Mouse (Mus musculus) lung, embryonic 16.5 days (tissue): ENCODE data around the gene Fam71e1. TPM values are rescaled to one million over a fixed set of nuclear protein-coding genes. Genes with fewer than 3 reads are reported as not detected.

Experiments
- ATAC-seq: fragments of 200-750 bp; cut with Nextera tagmentation; 2 replicates; pipeline ENCODE4 v1.8.0; 2017; ENCODE audit warnings: low read depth, mild to moderate bottlenecking, moderate library complexity
- H3K27ac ChIP-seq: fragments of 300-500 bp; sonication (generic); 2 replicates; pipeline ENCODE4 v1.5.1; 2014; ENCODE audit warnings: mild to moderate bottlenecking, control low read depth, low read length
- H3K27me3 ChIP-seq: fragments of 300-500 bp; sonication (generic); 2 replicates; pipeline ENCODE4 v1.6.1; 2014; ENCODE audit warnings: low read depth, low read length, mixed read lengths; ENCODE audit not compliant: control insufficient read depth, insufficient read depth
- H3K36me3 ChIP-seq: fragments of 300-500 bp; sonication (generic); 2 replicates; pipeline ENCODE4 v1.6.1; 2014; ENCODE audit warnings: low read length; ENCODE audit not compliant: control insufficient read depth, insufficient read depth
- H3K4me1 ChIP-seq: fragments of 300-500 bp; sonication (generic); replicated peaks from 2 replicates; pipeline ENCODE4 v1.6.1; 2014; ENCODE audit warnings: low read length, mixed read lengths; ENCODE audit not compliant: control insufficient read depth, insufficient read depth
- H3K4me2 ChIP-seq: fragments of 300-500 bp; sonication (generic); 2 replicates; pipeline ENCODE4 v1.6.1; 2014; ENCODE audit warnings: low read depth, low read length, control low read depth
- H3K4me3 ChIP-seq: fragments of 300-500 bp; sonication (generic); 2 replicates; pipeline ENCODE4 v1.5.1; 2014; ENCODE audit warnings: mild to moderate bottlenecking, low read length, control low read depth
- H3K9ac ChIP-seq: fragments of 300-500 bp; sonication (generic); 2 replicates; pipeline ENCODE4 v1.6.1; 2014; ENCODE audit warnings: low read length, control low read depth
- H3K9me3 ChIP-seq: fragments of 300-500 bp; sonication (generic); 2 replicates; pipeline ENCODE4 v1.6.1; 2016; ENCODE audit warnings: low read length; ENCODE audit not compliant: control insufficient read depth
- WGBS: fragments of 180-500 bp; shearing (Covaris S2); extraction: QIAGEN DNeasy Blood & Tissue Kit; methylation state at CpG from one replicate; pipeline ENCODE4 v1.1.7; 2014; 5-methylcytosine and 5-hydroxymethylcytosine counted together
- polyA plus RNA-seq: library from polyadenylated mRNA; unstranded; fragments of >200 nt; fragmentation: Nextera tagmentation; extraction: Ambion mirVana; gene quantifications from 2 replicates; pipeline ENCODE4 v1.2.1, GENCODE M21; 2015

Fam71e1 gene
- polyA plus RNA-seq, 1 experiment from 2014 or later = 9.5 TPM

- 76% methylated on average over 16 of the region's 16 CpGs for WGBS
- 0 out of 2 replicates have a peak overlapping the region, but pooled peaks have one; percentile 79 for H3K4me2 ChIP-seq
- H3K4me3 ChIP-seq = no peak overlapping the region
- no peaks in the 10 kb centered on the region for H3K9me3 ChIP-seq
- peaks cover 57% of the 10 kb centered on the region for H3K4me1 ChIP-seq
- H3K27me3 ChIP-seq = no peaks in the 10 kb centered on the region
- peak overlapping the region; percentile 25 for H3K27ac ChIP-seq
- 0 out of 2 replicates have a peak, but pooled peaks cover 2% of the 10 kb centered on the region for H3K36me3 ChIP-seq
- H3K9ac ChIP-seq = peak overlapping the region; percentile 24; the same call in 1 of the 2 replicates
- no peak for ATAC-seq
Observed at GRCm38 (mm10) chr7:44469677-44470675, 26.4 kb upstream of the Fam71e1 start.

DNA sequence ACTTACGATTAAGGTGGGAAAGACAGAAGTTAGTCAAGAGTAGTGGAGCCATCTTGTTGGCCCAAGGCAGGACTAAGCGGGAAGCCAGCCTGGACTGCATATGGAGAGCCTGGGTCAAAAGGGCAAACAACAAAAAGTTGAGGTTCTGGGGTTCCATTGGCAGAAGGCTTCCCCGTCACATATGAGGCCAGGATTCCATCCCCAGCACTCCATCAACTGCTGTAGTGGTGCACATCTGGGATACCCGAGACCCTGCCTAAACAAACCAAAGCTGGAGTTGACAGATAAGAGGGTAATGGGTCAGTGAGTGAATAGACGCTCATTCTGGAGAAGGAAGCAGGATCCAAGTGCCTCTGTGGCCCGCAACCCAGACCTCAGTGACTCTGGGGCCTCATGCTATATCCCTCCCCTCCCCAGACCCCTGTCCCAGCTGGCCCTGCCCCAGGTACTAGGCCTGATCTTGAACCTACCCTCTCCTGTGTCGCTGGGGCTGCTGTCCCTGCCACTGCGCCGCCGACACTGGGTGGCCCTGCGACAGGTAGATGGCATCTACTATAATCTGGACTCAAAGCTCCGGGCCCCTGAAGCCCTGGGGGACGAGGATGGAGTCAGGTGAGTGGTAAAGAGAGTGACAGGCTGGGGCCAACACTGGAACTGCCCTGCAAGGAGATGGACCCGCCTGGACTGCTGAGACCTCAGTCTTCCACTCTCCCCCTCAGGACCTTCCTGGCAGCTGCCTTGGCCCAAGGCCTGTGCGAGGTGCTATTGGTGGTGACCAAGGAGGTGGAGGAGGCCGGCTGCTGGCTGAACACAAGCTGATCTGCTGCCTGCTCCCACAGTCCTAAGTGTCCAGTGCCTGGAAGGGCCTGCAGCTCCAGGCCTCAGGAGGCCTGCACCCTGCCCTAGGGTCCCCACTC lies 25.4 kb upstream of the Fam71e1 start:
- H3K36me3 ChIP-seq = 0 out of 2 replicates have a peak, but pooled peaks cover 2% of the 10 kb centered on the region
- H3K4me1 ChIP-seq = peaks cover 63% of the 10 kb centered on the region
- 65% methylated on average over 15 of the region's 16 CpGs for WGBS
- no peaks in the 10 kb centered on the region; the same call in 1 of the 2 replicates for H3K27me3 ChIP-seq
- H3K4me2 ChIP-seq = no peak overlapping the region
- no peak overlapping the region for H3K9ac ChIP-seq
- H3K9me3 ChIP-seq = no peaks in the 10 kb centered on the region
- H3K27ac ChIP-seq = peak overlapping the region; percentile 84
- H3K4me3 ChIP-seq = no peak overlapping the region
- no peak for ATAC-seq

DNA sequence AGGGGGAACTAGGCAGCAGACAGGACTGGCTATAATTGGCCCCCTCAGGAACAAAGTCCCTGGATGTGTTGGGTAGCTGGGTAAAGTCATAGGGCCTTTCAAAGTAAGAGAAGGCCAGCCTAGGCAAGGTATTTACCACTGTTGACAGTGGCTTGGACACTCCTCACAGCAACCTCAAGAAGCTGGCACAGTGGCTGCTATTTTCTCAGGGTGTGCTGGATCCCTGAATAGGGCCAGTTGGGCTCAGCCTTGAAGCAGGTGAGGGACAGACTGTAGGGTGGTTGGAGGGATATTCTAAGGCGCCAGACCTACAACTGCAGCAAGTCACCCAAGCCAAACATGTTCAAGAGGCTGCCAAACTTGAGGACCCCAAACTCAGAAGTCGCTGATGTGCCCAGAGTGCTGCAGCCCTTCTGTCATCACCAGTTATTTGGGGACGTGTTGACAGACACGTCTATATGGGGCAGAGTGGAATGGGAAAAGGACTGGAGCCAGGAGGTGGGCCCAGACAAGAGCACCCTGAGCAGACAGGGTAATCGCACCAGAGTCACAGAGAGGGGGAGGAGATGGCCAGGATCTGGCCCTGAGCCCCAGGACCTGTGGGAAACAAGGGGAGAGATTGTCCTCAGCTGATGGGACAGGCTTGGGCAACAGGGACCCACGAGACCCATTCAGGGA lies 24.4 kb upstream of the Fam71e1 start:
- Histone ChIP-seq H3K9ac (no peak overlapping the region), H3K36me3 (0 out of 2 replicates have a peak, but pooled peaks cover 2% of the 10 kb centered on the region), H3K9me3 (no peaks in the 10 kb centered on the region), H3K4me3 (no peak overlapping the region), H3K27ac (peak overlapping the region; percentile 84), H3K4me1 (peaks cover 63% of the 10 kb centered on the region), H3K4me2 (no peak overlapping the region), H3K27me3 (no peaks in the 10 kb centered on the region; the same call in 1 of the 2 replicates)
- WGBS = 11% methylated on average over 6 of the region's 6 CpGs
- peak; percentile 63 for ATAC-seq

DNA sequence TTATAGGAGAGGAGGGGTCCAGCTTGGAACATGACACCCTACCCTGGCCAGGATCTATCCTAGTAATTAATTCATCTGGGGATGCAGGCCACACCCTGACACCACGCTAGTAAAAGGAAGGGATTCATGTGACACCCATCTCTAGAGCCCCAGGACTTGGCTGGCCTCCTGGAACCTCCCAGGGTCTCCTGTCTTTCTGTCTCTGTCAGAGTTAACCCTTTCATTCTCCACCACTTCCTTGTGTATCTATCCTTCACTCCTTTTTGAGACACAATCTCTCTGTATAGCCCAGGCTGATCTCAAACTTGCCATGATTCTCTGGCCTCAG lies 23.9 kb upstream of the Fam71e1 start:
- no peak overlapping the region for H3K9ac ChIP-seq
- H3K4me3 ChIP-seq = no peak overlapping the region
- WGBS = 11% methylated on average over 1 of the region's 1 CpGs
- ATAC-seq = peak; percentile 31
- H3K27ac ChIP-seq = peak overlapping the region; percentile 84
- no peak overlapping the region for H3K4me2 ChIP-seq
- H3K9me3 ChIP-seq = no peaks in the 10 kb centered on the region
- H3K36me3 ChIP-seq = 0 out of 2 replicates have a peak, but pooled peaks cover 2% of the 10 kb centered on the region
- H3K4me1 ChIP-seq = peaks cover 60% of the 10 kb centered on the region
- no peaks in the 10 kb centered on the region; the same call in 1 of the 2 replicates for H3K27me3 ChIP-seq

GRCm38 (mm10) chr7:44472961-44473646 lies 23.3 kb upstream of the Fam71e1 start:
- H3K27ac ChIP-seq = peak overlapping the region; percentile 84
- H3K36me3 ChIP-seq = 0 out of 2 replicates have a peak, but pooled peaks cover 2% of the 10 kb centered on the region
- ATAC-seq = peak; percentile 13; the same call in 1 of the 2 replicates
- WGBS = 25% methylated on average over 9 of the region's 9 CpGs
- H3K4me1 ChIP-seq = peaks cover 60% of the 10 kb centered on the region
- peak overlapping the region; percentile 41 for H3K9ac ChIP-seq
- no peaks in the 10 kb centered on the region; the same call in 1 of the 2 replicates for H3K27me3 ChIP-seq
- no peak overlapping the region for H3K4me2 ChIP-seq
- no peak overlapping the region for H3K4me3 ChIP-seq
- no peaks in the 10 kb centered on the region for H3K9me3 ChIP-seq

GRCm38 (mm10) chr7:44474419-44474818 lies 22.0 kb upstream of the Fam71e1 start:
- Histone ChIP-seq H3K4me1 (peaks cover 47% of the 10 kb centered on the region), H3K36me3 (0 out of 2 replicates have a peak, but pooled peaks cover 1% of the 10 kb centered on the region), H3K27ac (no peak overlapping the region), H3K9ac (0 out of 2 replicates have a peak overlapping the region, but pooled peaks have one; percentile 26), H3K9me3 (no peaks in the 10 kb centered on the region), H3K27me3 (peaks cover 2% of the 10 kb centered on the region; the same call in 1 of the 2 replicates), H3K4me2 (no peak overlapping the region), H3K4me3 (no peak overlapping the region)
- 24% methylated on average over 4 of the region's 4 CpGs for WGBS
- no peak for ATAC-seq

DNA sequence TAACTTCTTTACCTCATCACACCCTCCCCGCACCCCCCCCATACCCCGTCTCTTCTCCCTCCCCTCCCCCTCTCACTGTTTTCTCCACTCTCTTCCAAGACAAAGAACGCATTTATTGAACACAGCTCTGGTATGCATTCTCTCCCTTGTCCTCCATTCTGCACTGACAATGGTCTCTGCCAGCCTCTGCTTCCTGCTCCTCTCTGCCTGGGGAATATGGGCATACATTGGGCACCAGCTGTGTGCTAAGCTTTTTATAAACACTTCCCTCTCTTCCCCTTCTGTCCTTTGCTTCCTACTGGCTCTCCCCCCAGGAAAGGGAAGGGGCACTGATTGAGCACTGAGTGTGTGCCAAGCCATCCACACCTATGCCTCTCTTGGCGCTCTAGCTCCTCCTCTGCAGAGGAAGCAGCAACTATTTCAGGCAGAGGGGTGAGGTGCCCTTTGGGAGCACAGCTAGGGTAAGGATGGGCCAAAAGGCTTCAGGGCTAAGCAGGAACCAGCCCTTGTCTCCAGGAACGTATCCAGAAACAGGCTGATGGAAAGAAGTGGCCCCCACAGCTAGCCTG lies 21.3 kb upstream of the Fam71e1 start:
- H3K4me3 ChIP-seq = no peak overlapping the region
- peaks cover 6% of the 10 kb centered on the region; the same call in 1 of the 2 replicates for H3K27me3 ChIP-seq
- no peaks in the 10 kb centered on the region for H3K9me3 ChIP-seq
- no peak for ATAC-seq
- H3K4me1 ChIP-seq = peaks cover 40% of the 10 kb centered on the region
- H3K27ac ChIP-seq = no peak overlapping the region
- no peak overlapping the region for H3K4me2 ChIP-seq
- H3K9ac ChIP-seq = 0 out of 2 replicates have a peak overlapping the region, but pooled peaks have one; percentile 28
- 26% methylated on average over 5 of the region's 5 CpGs for WGBS
- H3K36me3 ChIP-seq = no peaks in the 10 kb centered on the region
